Mouse (Mus musculus) heart, embryonic 10.5 days (tissue): Measurements from ENCODE around the gene Gna13. TPM values are rescaled to one million over a fixed set of nuclear protein-coding genes. Genes with fewer than 3 reads are reported as not detected.

ENCODE experiments used
- DNase-seq: peaks from one replicate; pipeline ENCODE4 v3.0.0-alpha.2; 2017; ENCODE audit warnings: low spot score
- H3K27ac ChIP-seq: fragments of 300-500 bp; sonication (generic); 2 replicates; pipeline ENCODE4 v1.5.1; 2016; ENCODE audit warnings: mild to moderate bottlenecking
- H3K27me3 ChIP-seq: fragments of 300-500 bp; sonication (generic); 2 replicates; pipeline ENCODE4 v1.6.1; 2016; ENCODE audit warnings: mild to moderate bottlenecking; ENCODE audit not compliant: poor library complexity, insufficient read depth, severe bottlenecking
- H3K36me3 ChIP-seq: fragments of 300-500 bp; sonication (generic); 2 replicates; pipeline ENCODE4 v1.6.1; 2016; ENCODE audit warnings: mild to moderate bottlenecking, moderate library complexity
- H3K4me1 ChIP-seq: fragments of 300-500 bp; sonication (generic); 2 replicates; pipeline ENCODE4 v1.6.1; 2016; ENCODE audit warnings: mild to moderate bottlenecking
- H3K4me3 ChIP-seq: fragments of 300-500 bp; sonication (generic); 2 replicates; pipeline ENCODE4 v1.5.1; 2016; ENCODE audit warnings: mild to moderate bottlenecking, moderate library complexity
- H3K9me3 ChIP-seq: fragments of 300-500 bp; sonication (generic); 2 replicates; pipeline ENCODE4 v1.6.1; 2016; ENCODE audit warnings: mild to moderate bottlenecking, moderate library complexity
- WGBS: fragments of 180-500 bp; shearing (Covaris S2); methylation state at CpG from one replicate; pipeline ENCODE4 v1.1.7; 2016; 5-methylcytosine and 5-hydroxymethylcytosine counted together
- polyA plus RNA-seq: library from polyadenylated mRNA; unstranded; fragments of >200 nt; fragmentation: Nextera tagmentation; extraction: Ambion mirVana; gene quantifications from 2 replicates; pipeline ENCODE4 v1.2.1, GENCODE M21; 2016

Gna13 gene
- polyA plus RNA-seq, 1 experiment from 2014 or later: 20.5 TPM

DNA sequence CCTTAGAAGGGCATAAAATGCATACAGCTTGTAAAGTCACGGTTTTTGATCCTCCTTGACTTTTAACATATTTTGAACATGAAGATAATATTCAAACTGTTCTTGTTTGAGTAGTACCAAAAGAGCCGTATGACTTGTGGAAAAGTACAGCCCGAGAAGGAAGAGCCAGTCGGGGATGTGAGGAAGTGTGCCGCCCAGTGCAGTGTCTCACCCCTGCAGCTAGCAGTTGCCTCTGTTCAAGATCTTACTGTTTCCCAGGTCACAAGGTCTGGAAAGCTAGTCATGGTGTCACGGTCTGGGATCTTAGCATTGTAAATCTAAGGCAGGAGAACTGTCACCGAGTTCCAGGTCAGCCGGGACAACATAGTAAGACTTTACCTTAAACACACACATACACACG is 32.1 kb downstream of the Gna13 start:
- 84% methylated on average over 9 of the region's 9 CpGs for WGBS
- no peak overlapping the region for H3K4me3 ChIP-seq
- peaks cover 54% of the 10 kb centered on the region for H3K36me3 ChIP-seq
- no peak overlapping the region for H3K27ac ChIP-seq
- H3K4me1 ChIP-seq: peaks cover 5% of the 10 kb centered on the region; the same call in 1 of the 2 replicates
- no peaks in the 10 kb centered on the region for H3K9me3 ChIP-seq
- H3K27me3 ChIP-seq: no peaks in the 10 kb centered on the region
- no peak for DNase-seq

GRCm38 (mm10) chr11:109395291-109395690 is 32.7 kb downstream of the Gna13 start:
- no peaks in the 10 kb centered on the region for H3K9me3 ChIP-seq
- peaks cover 5% of the 10 kb centered on the region; the same call in 1 of the 2 replicates for H3K4me1 ChIP-seq
- DNase-seq: no peak
- no peak overlapping the region for H3K27ac ChIP-seq
- peaks cover 54% of the 10 kb centered on the region for H3K36me3 ChIP-seq
- 93% methylated on average over 9 of the region's 9 CpGs for WGBS
- no peaks in the 10 kb centered on the region for H3K27me3 ChIP-seq
- no peak overlapping the region for H3K4me3 ChIP-seq

DNA sequence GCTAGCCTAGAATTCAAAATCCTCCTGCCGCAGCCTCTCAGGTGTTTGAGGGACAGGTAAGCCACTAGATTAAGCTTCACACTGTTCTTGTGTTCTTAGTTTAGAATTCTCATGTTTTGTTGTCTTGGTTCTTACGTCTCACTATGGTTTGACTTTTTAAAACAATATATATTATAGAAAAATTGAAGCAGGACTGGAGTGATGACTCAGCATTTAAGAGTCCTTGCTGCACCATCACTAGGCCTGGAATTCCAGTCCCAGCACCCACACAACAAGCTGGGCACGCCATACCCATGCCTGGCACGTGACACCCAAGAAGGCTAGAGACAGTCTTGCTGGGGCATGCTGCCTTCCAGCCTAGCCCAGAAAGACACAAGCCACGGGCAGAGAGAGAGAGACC is 43.8 kb downstream of the Gna13 start:
- Histone ChIP-seq H3K9me3 (no peaks in the 10 kb centered on the region), H3K27me3 (no peaks in the 10 kb centered on the region), H3K36me3 (no peaks in the 10 kb centered on the region), H3K4me1 (no peaks in the 10 kb centered on the region), H3K27ac (no peak overlapping the region), H3K4me3 (no peak overlapping the region)
- DNase-seq: no peak
- WGBS: 82% methylated on average over 5 of the region's 5 CpGs

DNA sequence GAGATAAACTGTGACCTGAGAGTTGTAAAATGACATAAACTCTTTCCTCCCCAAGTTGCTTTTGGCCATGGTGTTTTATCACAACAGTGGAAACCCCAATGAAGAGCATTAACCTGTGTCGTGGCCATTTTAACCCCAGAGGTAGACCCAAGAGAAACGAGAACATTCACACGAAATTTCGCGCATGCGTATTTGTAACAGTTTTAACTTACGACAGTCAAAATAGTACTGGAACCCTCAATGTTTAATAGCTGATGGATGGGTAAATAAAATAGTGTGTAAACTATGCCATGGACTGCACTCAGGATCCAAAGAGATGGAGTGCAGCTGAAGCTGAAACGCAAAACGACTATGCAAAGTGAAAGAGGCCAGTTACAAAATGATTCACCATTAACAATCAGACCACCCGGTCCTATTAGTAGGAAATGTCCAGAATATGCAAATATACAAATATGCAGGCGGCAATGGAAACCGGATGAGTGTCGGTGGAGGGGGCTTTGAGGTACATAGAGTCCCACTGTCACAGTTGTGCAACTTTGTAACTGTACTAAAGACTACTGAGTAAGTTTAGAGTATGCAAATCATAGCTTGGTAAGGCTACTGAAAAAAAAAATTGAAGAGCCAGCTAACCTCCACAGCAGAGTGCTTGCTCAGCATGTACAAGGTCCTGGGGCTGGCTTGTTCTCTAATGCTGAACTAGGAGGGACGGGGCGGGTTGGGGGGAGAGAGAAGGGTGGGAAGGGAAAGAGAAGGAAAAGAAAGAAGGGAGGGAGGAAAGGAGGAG is 47.8 kb downstream of the Gna13 start:
- Histone ChIP-seq H3K4me1 (0 out of 2 replicates have a peak, but pooled peaks cover 2% of the 10 kb centered on the region), H3K27me3 (no peaks in the 10 kb centered on the region), H3K27ac (no peak overlapping the region), H3K9me3 (no peaks in the 10 kb centered on the region), H3K4me3 (no peak overlapping the region), H3K36me3 (no peaks in the 10 kb centered on the region)
- DNase-seq: no peak
- WGBS: 87% methylated on average over 15 of the region's 15 CpGs

DNA sequence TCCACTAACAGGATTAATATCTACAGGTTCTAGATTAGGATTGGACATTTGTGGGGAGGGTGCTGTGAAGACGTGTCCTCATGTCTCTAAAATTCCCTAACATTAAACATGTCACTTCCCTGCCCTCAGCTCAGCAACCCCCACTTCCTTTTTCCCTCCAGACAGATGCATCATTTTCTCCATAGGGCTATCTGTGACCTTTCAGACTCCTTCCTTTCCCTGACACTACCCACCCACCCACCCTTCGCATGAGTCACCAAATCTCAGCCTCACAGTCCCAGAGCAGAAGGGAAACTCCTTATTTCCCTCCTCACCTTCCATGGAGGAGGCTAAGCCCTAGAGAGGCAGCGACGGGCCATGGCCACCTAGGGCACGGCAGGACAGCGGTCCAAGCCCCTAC is 51.0 kb downstream of the Gna13 start, which contains the start of gene 9930022D16Rik:
Gene 9930022D16Rik (plus strand): TSS at position 301 of the 400 bp plus-strand sequence.
- H3K36me3 ChIP-seq: no peaks in the 10 kb centered on the region
- WGBS: 63% methylated on average over 6 of the region's 6 CpGs

GRCm38 (mm10) chr11:109414802-109415201 is 52.2 kb downstream of the Gna13 start:
- peaks cover 4% of the 10 kb centered on the region; the same call in 1 of the 2 replicates for H3K4me1 ChIP-seq

More for the DNA sequence above, 51.0 kb downstream of the Gna13 start, which contains the start of gene 9930022D16Rik:
- DNase-seq: no peak
- H3K9me3 ChIP-seq: no peaks in the 10 kb centered on the region
- 0 out of 2 replicates have a peak, but pooled peaks cover 2% of the 10 kb centered on the region for H3K4me1 ChIP-seq
- H3K27ac ChIP-seq: no peak within 1 kb of the TSS
- H3K4me3 ChIP-seq: no peak within 1 kb of the TSS
- no peaks in the 10 kb centered on the region for H3K27me3 ChIP-seq

DNA sequence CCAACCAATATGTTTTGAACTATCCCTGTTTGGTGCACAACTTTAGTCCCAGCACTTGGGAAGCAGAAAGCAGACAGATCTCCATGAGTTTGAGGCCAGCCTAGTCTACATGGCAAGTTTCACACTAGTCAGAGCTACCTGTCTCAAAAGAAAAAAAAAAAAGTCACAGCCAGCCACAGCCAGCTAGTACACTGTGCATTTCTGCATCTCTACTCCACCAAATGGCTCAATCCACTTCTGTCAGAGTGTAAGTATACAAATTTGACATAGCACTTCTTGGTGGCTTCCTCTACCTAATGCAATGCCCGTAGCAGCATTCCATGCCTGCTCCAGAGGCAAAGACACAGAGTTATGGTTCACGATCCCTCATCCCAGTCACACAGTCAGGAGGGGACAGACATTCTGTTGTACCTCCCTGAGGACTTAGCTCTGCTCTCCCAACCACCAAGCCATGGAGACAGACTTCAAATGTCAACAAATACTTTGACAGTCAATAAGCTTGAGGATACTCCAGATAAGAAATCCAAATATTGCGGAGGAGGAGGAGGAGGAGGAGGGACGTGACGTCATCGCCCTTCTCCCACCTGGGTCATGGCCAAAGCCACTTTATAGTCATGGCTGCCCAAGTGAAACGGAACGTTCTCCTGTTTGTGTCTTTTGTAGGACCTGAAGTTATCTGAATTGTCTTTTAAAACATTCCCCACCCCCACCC is 54.2 kb downstream of the Gna13 start:
- H3K4me1 ChIP-seq: peaks cover 8% of the 10 kb centered on the region; the same call in 1 of the 2 replicates
- no peaks in the 10 kb centered on the region for H3K9me3 ChIP-seq
- no peaks in the 10 kb centered on the region for H3K36me3 ChIP-seq
- H3K4me3 ChIP-seq: no peak overlapping the region
- H3K27ac ChIP-seq: no peak overlapping the region
- no peak for DNase-seq
- H3K27me3 ChIP-seq: no peaks in the 10 kb centered on the region
- WGBS: 79% methylated on average over 8 of the region's 8 CpGs

More at GRCm38 (mm10) chr11:109414802-109415201, 52.2 kb downstream of the Gna13 start:
- H3K27ac ChIP-seq: no peak overlapping the region
- H3K9me3 ChIP-seq: no peaks in the 10 kb centered on the region
- H3K36me3 ChIP-seq: no peaks in the 10 kb centered on the region
- H3K27me3 ChIP-seq: no peaks in the 10 kb centered on the region
- WGBS: 94% methylated on average over 5 of the region's 5 CpGs
- DNase-seq: no peak
- no peak overlapping the region for H3K4me3 ChIP-seq

GRCm38 (mm10) chr11:109417472-109418040 is 54.9 kb downstream of the Gna13 start:
- Histone ChIP-seq H3K4me1 (peaks cover 8% of the 10 kb centered on the region; the same call in 1 of the 2 replicates), H3K4me3 (no peak overlapping the region), H3K36me3 (no peaks in the 10 kb centered on the region), H3K9me3 (no peaks in the 10 kb centered on the region), H3K27ac (no peak overlapping the region), H3K27me3 (no peaks in the 10 kb centered on the region)
- WGBS: 82% methylated on average over 9 of the region's 9 CpGs
- DNase-seq: no peak

DNA sequence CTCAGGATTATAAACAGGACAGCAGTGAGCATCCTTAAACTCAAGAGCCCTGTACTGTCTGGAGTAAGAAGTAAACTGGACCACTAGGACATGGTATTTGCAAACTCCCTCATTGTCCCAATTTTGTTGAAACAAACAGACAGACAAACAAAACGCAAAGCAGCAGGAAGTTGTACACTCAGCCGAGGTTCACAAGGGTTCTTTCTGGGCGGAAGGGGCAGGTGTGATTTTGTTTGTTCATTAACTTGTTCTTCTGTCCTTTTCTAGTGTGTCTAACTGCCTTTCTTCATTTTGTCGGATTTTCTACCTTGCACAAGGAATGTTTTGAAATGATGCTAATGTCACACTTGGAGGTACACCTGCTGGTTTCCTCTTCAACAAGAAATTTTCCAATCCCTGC is 56.8 kb downstream of the Gna13 start:
- Histone ChIP-seq H3K4me3 (no peak overlapping the region), H3K4me1 (peaks cover 5% of the 10 kb centered on the region; the same call in 1 of the 2 replicates), H3K36me3 (no peaks in the 10 kb centered on the region), H3K27me3 (no peaks in the 10 kb centered on the region), H3K27ac (no peak overlapping the region), H3K9me3 (no peaks in the 10 kb centered on the region)
- WGBS: 52% methylated on average over 4 of the region's 4 CpGs
- DNase-seq: no peak

DNA sequence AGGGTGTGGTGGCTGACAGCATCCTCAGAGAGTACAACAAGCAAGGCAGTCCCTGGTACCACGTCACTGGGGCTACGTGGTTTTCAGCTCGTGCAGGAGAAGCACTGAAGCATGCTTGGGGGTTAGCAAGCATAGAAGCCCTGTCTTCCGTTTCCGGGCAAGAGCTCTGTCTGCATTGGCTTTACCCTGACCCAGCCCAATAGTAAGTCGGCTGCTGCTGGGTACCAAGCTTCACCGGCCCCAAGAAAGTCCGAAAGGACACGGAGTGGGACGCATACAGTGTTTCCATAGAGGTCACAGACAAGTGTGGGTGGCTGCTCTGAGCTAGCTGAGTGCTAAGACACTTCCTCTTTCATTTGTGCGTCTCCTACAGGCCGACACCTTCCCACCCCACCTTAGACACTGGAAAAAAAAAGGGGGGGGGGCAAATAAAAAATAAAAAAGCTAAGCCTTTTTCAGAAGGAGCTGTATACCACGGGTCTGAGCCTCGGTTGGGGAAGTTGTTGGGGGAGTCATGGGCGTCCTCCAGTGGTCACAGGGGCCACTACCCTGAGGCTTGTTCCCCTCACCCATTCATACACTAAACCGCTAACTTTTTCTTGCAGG is 57.4 kb downstream of the Gna13 start:
- H3K27me3 ChIP-seq: no peaks in the 10 kb centered on the region
- no peak overlapping the region for H3K27ac ChIP-seq
- DNase-seq: no peak
- no peaks in the 10 kb centered on the region for H3K9me3 ChIP-seq
- no peaks in the 10 kb centered on the region for H3K36me3 ChIP-seq
- H3K4me1 ChIP-seq: peaks cover 7% of the 10 kb centered on the region
- 47% methylated on average over 16 of the region's 16 CpGs for WGBS
- H3K4me3 ChIP-seq: no peak overlapping the region

DNA sequence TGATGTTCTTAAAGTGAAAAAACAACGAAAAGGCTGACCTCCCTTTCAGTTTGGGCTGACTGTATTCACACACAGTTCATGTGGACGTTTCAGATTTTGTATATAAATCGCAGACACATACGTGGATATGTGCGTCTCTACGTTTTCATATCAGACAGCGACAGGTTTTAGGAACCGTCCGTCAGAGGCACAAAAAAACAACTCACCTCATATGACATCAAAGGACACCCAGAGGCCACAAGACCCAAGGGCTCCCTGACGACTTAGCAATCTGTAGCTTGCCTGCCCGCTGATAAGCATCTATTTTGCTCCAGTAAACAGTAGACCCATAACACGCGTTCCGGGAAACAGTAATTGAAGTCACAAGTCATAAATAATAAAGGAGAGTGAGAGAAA is 57.9 kb downstream of the Gna13 start:
- 80% methylated on average over 14 of the region's 14 CpGs for WGBS
- H3K4me3 ChIP-seq: no peak overlapping the region

DNA sequence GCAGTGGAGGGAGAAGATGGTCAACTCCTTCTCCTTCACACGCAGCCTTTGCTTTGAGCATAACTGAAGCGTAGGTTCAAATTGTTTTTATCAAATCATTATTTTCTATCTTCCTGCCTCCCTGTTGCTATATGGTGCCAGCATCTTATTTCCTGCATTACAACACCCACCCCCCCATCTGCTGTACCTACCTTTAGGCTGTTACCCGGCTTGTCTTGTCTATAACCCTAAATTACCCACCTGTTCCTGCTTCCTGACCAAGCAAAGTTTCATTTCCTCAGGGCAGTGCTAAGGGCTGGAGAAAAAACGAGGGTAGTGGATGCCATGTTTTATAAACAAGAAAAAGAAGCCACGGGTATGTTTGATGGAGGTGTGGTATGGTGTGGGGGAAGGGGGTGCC is 58.6 kb downstream of the Gna13 start:
- no peak overlapping the region for H3K27ac ChIP-seq
- H3K27me3 ChIP-seq: no peaks in the 10 kb centered on the region
- DNase-seq: no peak
- no peaks in the 10 kb centered on the region for H3K36me3 ChIP-seq
- H3K4me1 ChIP-seq: peaks cover 10% of the 10 kb centered on the region
- WGBS: 79% methylated on average over 5 of the region's 5 CpGs
- H3K9me3 ChIP-seq: no peaks in the 10 kb centered on the region
- no peak overlapping the region for H3K4me3 ChIP-seq

More for the DNA sequence above, 57.9 kb downstream of the Gna13 start:
- Histone ChIP-seq H3K36me3 (no peaks in the 10 kb centered on the region), H3K27ac (no peak overlapping the region), H3K27me3 (no peaks in the 10 kb centered on the region), H3K9me3 (no peaks in the 10 kb centered on the region), H3K4me1 (peaks cover 10% of the 10 kb centered on the region)
- no peak for DNase-seq
